In the genomic region with DNA sequence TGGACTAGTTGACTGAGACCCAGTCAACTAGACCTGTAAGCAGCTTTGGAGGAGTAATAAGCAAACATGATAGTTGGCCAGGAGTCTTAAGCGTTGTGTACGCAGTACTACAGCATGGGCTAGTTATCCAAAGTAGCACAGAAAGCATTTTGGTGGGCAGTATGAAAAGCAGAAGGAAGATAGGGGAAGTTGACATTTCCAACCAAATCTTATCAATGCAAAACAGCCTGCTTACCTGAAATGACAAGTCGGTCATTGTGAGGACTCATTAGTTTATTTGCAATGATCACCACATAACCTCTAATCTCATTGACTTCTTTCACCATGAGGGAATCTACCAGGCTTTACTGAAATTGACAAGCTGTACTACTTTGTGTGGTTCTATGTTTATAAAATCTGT, we compare ENCODE assay signal across 23 mouse cellular contexts.
DNase-seq lines count a peak whose midpoint lies in the region; ATAC-seq and TF ChIP-seq lines count a peak whose summit lies in the region.
"Had no signal": no experiment of that assay in that cellular context is flagged by ENCODE, and none has a peak within 500 bp of the region (broad histone marks: within the 10 kb centered on the region; RNA-seq: fewer than 3 reads in every experiment).

No protein-coding gene starts in this region.

- no peak overlapping the region for H3K9ac ChIP-seq in MEL (ENCODE audit: control insufficient read depth, low read depth, low read length, poor library complexity, severe bottlenecking)
- H3K9ac ChIP-seq in forebrain, embryonic 13.5 days = no peak overlapping the region

- no peaks in the 10 kb centered on the region for H3K9me3 ChIP-seq in MEL (replicated peaks; ENCODE audit: insufficient read depth, low read length)
- H3K9me3 ChIP-seq in forebrain, embryonic 13.5 days (replicated peaks) = no peaks in the 10 kb centered on the region; the same call in 1 of the 2 replicates

- no peak for TF ChIP-seq CTCF in MEL (IDR thresholded peaks at IDR 0.05 in 2 of 3, conservative IDR thresholded peaks at IDR 0.05 in 1 of 3; ENCODE audit: control insufficient read depth in 1 of 3, insufficient read depth in 1 of 3, low read depth in 2 of 3, low read length in 3 of 3, poor library complexity in 1 of 3, severe bottlenecking in 1 of 3)

- TF ChIP-seq EP300 in MEL (IDR thresholded peaks at IDR 0.05; ENCODE audit: low read depth in 1 of 2, low read length in 2 of 2) = peak; percentile 49 to 62; a peak in 3 of 4 replicates

- 0 out of 4 replicates have a peak, but pooled peaks cover 0 to 2% of the 10 kb centered on the region in 2 experiments for H3K36me3 ChIP-seq in MEL (ENCODE audit: control insufficient read depth in 1 of 2, insufficient read depth in 2 of 2, low read length in 2 of 2)
- no peaks in the 10 kb centered on the region for H3K36me3 ChIP-seq in forebrain, embryonic 13.5 days (ENCODE audit: poor library complexity, severe bottlenecking)
- H3K36me3 ChIP-seq: G1E had no signal

- intact Hi-C loops in left cerebral cortex, postnatal 14 days (cut with DNase I) = no loop called here
- intact Hi-C loops in heart, postnatal 36 days (cut with DNase I) = no loop called here

- peak; percentile 34 for DNase-seq in MEL (ENCODE audit: low read depth, low spot score)
- DNase-seq in MEL-GATA-1-ER (ENCODE audit: extremely low read depth, low read depth) = peak; percentile 39
- no peak for DNase-seq in kidney, postnatal 14 days
- no peak for DNase-seq in left cerebral cortex, postnatal 14 days (ENCODE audit: low spot score in 2 of 2)
- DNase-seq in heart, postnatal 36 days = no peak
- DNase-seq: adrenal gland, adult 2 months; adrenal gland, adult 8-10 months; adrenal gland, postnatal 10 days; adrenal gland, postnatal 14 days; adrenal gland, postnatal 25 days; adrenal gland, postnatal 36 days; B cell, adult 2 months; cerebellum, adult 11 months; cerebellum, adult 11-12 months; cerebellum, adult 18-20 months; cerebellum, adult 2 months had no signal

- no peak overlapping the region for H3K4me2 ChIP-seq in forebrain, embryonic 13.5 days

- peaks cover 0 to 2% of the 10 kb centered on the region in 2 experiments; a peak in 1 of 4 replicates for H3K4me1 ChIP-seq in MEL (ENCODE audit: control insufficient read depth in 1 of 2, insufficient read depth in 2 of 2, low read length in 2 of 2)
- peaks cover 15% of the 10 kb centered on the region for H3K4me1 ChIP-seq in forebrain, embryonic 13.5 days

- 94% methylated on average over 3 of the region's 3 CpGs for WGBS in forebrain, embryonic 13.5 days

- ATAC-seq in common myeloid progenitor, adult 5-6 weeks (replicated peaks; ENCODE audit: low read depth, poor library complexity, severe bottlenecking) = 0 out of 2 replicates have a peak, but pooled peaks have one; percentile 15
- ATAC-seq in megakaryocyte progenitor cell, adult 5-6 weeks (replicated peaks; ENCODE audit: poor library complexity) = 0 out of 2 replicates have a peak, but pooled peaks have one; percentile 42
- ATAC-seq in forebrain, embryonic 13.5 days = no peak
- ATAC-seq: activated CD4-positive, CD25-positive, alpha-beta regulatory T cell, adult 4 months; CD4-positive, CD25-positive, alpha-beta regulatory T cell, adult 4 months; Patski had no signal

- no peak for TF ChIP-seq RAD21 in MEL (IDR thresholded peaks at IDR 0.05; ENCODE audit: low read depth, low read length)

- H3K4me3 ChIP-seq in MEL (ENCODE audit: control insufficient read depth in 1 of 2, insufficient read depth in 1 of 2, low read depth in 2 of 2, low read length in 2 of 2) = no peak overlapping the region
- H3K4me3 ChIP-seq in forebrain, embryonic 13.5 days = no peak overlapping the region

- H3K27ac ChIP-seq in MEL (ENCODE audit: control insufficient read depth, low read depth, low read length) = no peak overlapping the region
- no peak overlapping the region for H3K27ac ChIP-seq in forebrain, embryonic 13.5 days

- no peaks in the 10 kb centered on the region for H3K79me2 ChIP-seq in MEL (ENCODE audit: control insufficient read depth, insufficient read depth, low read length, poor library complexity)

- H3K27me3 ChIP-seq in MEL (ENCODE audit: control insufficient read depth in 1 of 2, insufficient read depth in 2 of 2, low read length in 2 of 2) = peaks cover 0 to 2% of the 10 kb centered on the region in 2 experiments; a peak in 2 of 4 replicates
- H3K27me3 ChIP-seq in forebrain, embryonic 13.5 days = no peaks in the 10 kb centered on the region
- H3K27me3 ChIP-seq: Patski had no signal

- TF ChIP-seq POLR2A in MEL (IDR thresholded peaks at IDR 0.05; ENCODE audit: control insufficient read depth in 1 of 2, insufficient read depth in 1 of 2, low read depth in 1 of 2, low read length in 2 of 2, poor library complexity in 1 of 2) = no peak

TF ChIP-seq in MEL, 35 proteins besides CTCF, POLR2A, EP300 and RAD21:
- TF ChIP-seq BHLHE40 (IDR thresholded peaks at IDR 0.05; ENCODE audit: borderline replicate concordance, low read depth, low read length) = no peak
- no peak for TF ChIP-seq HCFC1 (IDR thresholded peaks at IDR 0.05; ENCODE audit: low read depth, low read length)
- 0 out of 2 replicates have a peak, but pooled peaks have one; percentile 20 for TF ChIP-seq TAL1 (IDR thresholded peaks at IDR 0.05; ENCODE audit: low read length)
- no peak for TF ChIP-seq ZNF384 (IDR thresholded peaks at IDR 0.05; ENCODE audit: low read depth, low read length)
- TF ChIP-seq TCF12 (IDR thresholded peaks at IDR 0.05; ENCODE audit: low read depth, low read length) = peak; percentile 67; the same call in 1 of the 2 replicates
- no peak for TF ChIP-seq ETS1 (IDR thresholded peaks at IDR 0.05; ENCODE audit: low read depth, low read length)
- TF ChIP-seq MXI1 (IDR thresholded peaks at IDR 0.05; ENCODE audit: low read depth, low read length) = no peak
- 0 out of 2 replicates have a peak, but pooled peaks have one; percentile 15 for TF ChIP-seq GATA1 (IDR thresholded peaks at IDR 0.05; ENCODE audit: low read depth, low read length)
- TF ChIP-seq CHD1 (IDR thresholded peaks at IDR 0.05; ENCODE audit: low read depth, low read length) = no peak

Comparison
In these comparisons a context has a peak if more than half of its experiments do, and no peak if none do; other contexts are left out.
1. DNase-seq: peak in MEL (single experiment) and MEL-GATA-1-ER (single experiment); none in kidney, postnatal 14 days (single experiment), left cerebral cortex, postnatal 14 days (0 of 2) and heart, postnatal 36 days (0 of 2).